Mouse (Mus musculus) limb, embryonic 15.5 days (tissue): ENCODE measurements around the gene Tmem14a. TPM values are rescaled to one million over a fixed set of nuclear protein-coding genes. Genes with fewer than 3 reads are reported as not detected.
"Not testable (repeated sequence)": the region's sequence is repeated elsewhere in the genome, so short reads cannot be mapped to it uniquely, and the experiment has no call there.

Experiments used
- ATAC-seq: fragments of 200-750 bp; cut with Nextera tagmentation; 2 replicates; pipeline ENCODE4 v1.8.0; 2017; ENCODE audit warnings: low read depth, moderate TSS enrichment; ENCODE audit not compliant: insufficient number of reproducible peaks, low FRiP score, low TSS enrichment
- H3K27ac ChIP-seq: fragments of 300-500 bp; sonication (generic); 2 replicates; pipeline ENCODE4 v1.5.1; 2015; ENCODE audit warnings: moderate library complexity, mild to moderate bottlenecking, inconsistent platforms
- H3K27me3 ChIP-seq: fragments of 300-500 bp; sonication (generic); 2 replicates; pipeline ENCODE4 v1.6.1; 2015; ENCODE audit warnings: inconsistent platforms
- H3K36me3 ChIP-seq: fragments of 300-500 bp; sonication (generic); 2 replicates; pipeline ENCODE4 v1.6.1; 2015; ENCODE audit warnings: inconsistent platforms
- H3K4me1 ChIP-seq: fragments of 300-500 bp; sonication (generic); 2 replicates; pipeline ENCODE4 v1.6.1; 2015; ENCODE audit warnings: inconsistent platforms
- H3K4me2 ChIP-seq: fragments of 300-500 bp; sonication (generic); 2 replicates; pipeline ENCODE4 v1.6.1; 2015; ENCODE audit warnings: mild to moderate bottlenecking, inconsistent platforms
- H3K4me3 ChIP-seq: fragments of 300-500 bp; sonication (generic); 2 replicates; pipeline ENCODE4 v1.5.1; 2015; ENCODE audit warnings: mild to moderate bottlenecking, inconsistent platforms
- H3K9ac ChIP-seq: fragments of 300-500 bp; sonication (generic); 2 replicates; pipeline ENCODE4 v1.6.1; 2015; ENCODE audit warnings: inconsistent platforms
- H3K9me3 ChIP-seq: fragments of 300-500 bp; sonication (generic); 2 replicates; pipeline ENCODE4 v1.6.1; 2016; ENCODE audit warnings: inconsistent platforms
- WGBS: fragments of 180-500 bp; shearing (Covaris S2); methylation state at CpG from one replicate; pipeline ENCODE4 v1.1.7; 2015; 5-methylcytosine and 5-hydroxymethylcytosine counted together
- polyA plus RNA-seq: library from polyadenylated mRNA; unstranded; fragments of >200 nt; fragmentation: Nextera tagmentation; extraction: Ambion mirVana; gene quantifications from 2 replicates; pipeline ENCODE4 v1.2.1, GENCODE M21; 2015

Tmem14a gene
- polyA plus RNA-seq, 1 experiment from 2014 or later = 11.6 TPM

- H3K9me3 ChIP-seq = no peaks in the 10 kb centered on the region
- ATAC-seq = no peak
- no peak overlapping the region for H3K9ac ChIP-seq
- 88% methylated on average over 7 of the region's 7 CpGs for WGBS
- no peak overlapping the region for H3K27ac ChIP-seq
- 0 out of 2 replicates have a peak, but pooled peaks cover 6% of the 10 kb centered on the region for H3K4me1 ChIP-seq
- no peak overlapping the region for H3K4me2 ChIP-seq
- H3K4me3 ChIP-seq = no peak overlapping the region
- H3K36me3 ChIP-seq = no peaks in the 10 kb centered on the region
- no peaks in the 10 kb centered on the region for H3K27me3 ChIP-seq
These were observed 37.4 kb downstream of the Tmem14a start for GRCm38 (mm10) chr1:21255625-21256345.

GRCm38 (mm10) chr1:21256391-21256790 is 38.0 kb downstream of the Tmem14a start:
- H3K9me3 ChIP-seq = no peaks in the 10 kb centered on the region
- H3K4me2 ChIP-seq = no peak overlapping the region
- no peaks in the 10 kb centered on the region for H3K36me3 ChIP-seq
- H3K9ac ChIP-seq = no peak overlapping the region
- H3K27me3 ChIP-seq = no peaks in the 10 kb centered on the region
- H3K4me1 ChIP-seq = 0 out of 2 replicates have a peak, but pooled peaks cover 6% of the 10 kb centered on the region
- no peak overlapping the region for H3K4me3 ChIP-seq
- no peak for ATAC-seq
- no peak overlapping the region for H3K27ac ChIP-seq
- WGBS = 48% methylated on average over 3 of the region's 3 CpGs

GRCm38 (mm10) chr1:21256871-21257270 is 38.5 kb downstream of the Tmem14a start:
- no peak overlapping the region for H3K4me2 ChIP-seq
- WGBS = 68% methylated on average over 5 of the region's 5 CpGs
- H3K36me3 ChIP-seq = no peaks in the 10 kb centered on the region

DNA sequence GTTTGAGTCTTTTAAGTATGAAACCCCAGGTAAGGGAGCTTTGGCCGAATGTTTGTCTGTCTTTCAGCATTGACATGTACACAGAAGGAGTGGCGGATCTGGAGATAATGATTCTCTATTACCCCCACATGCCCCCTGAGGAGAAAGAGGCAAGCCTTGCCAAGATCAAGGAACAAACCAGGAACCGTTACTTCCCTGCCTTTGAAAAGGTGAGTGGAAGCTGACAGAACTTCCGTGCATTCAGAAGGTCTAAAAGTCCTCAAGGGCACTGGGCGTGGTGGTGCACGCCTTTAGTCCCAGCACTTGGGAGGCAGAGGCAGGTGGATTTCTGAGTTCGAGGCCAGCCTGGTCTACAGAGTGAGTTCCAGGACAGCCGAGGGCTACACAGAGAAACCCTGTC is 41.6 kb downstream of the Tmem14a start:
- not testable (repeated sequence) for H3K9me3 ChIP-seq, H3K4me3 ChIP-seq, ATAC-seq, H3K36me3 ChIP-seq, H3K9ac ChIP-seq, H3K4me2 ChIP-seq, H3K4me1 ChIP-seq, H3K27me3 ChIP-seq, H3K27ac ChIP-seq
- WGBS = 79% methylated on average over 8 of the region's 8 CpGs

More at GRCm38 (mm10) chr1:21256871-21257270, 38.5 kb downstream of the Tmem14a start:
- H3K4me3 ChIP-seq = no peak overlapping the region
- no peak overlapping the region for H3K27ac ChIP-seq
- 0 out of 2 replicates have a peak, but pooled peaks cover 6% of the 10 kb centered on the region for H3K4me1 ChIP-seq
- H3K9me3 ChIP-seq = no peaks in the 10 kb centered on the region
- H3K27me3 ChIP-seq = no peaks in the 10 kb centered on the region
- no peak overlapping the region for H3K9ac ChIP-seq
- no peak for ATAC-seq

- no peak for ATAC-seq
- H3K9ac ChIP-seq = no peak overlapping the region
- no peaks in the 10 kb centered on the region for H3K9me3 ChIP-seq
- H3K36me3 ChIP-seq = no peaks in the 10 kb centered on the region
- no peak overlapping the region for H3K27ac ChIP-seq
- H3K4me3 ChIP-seq = no peak overlapping the region
- no peaks in the 10 kb centered on the region for H3K4me1 ChIP-seq
- H3K4me2 ChIP-seq = no peak overlapping the region
- WGBS = 92% methylated on average over 5 of the region's 5 CpGs
- no peaks in the 10 kb centered on the region for H3K27me3 ChIP-seq
These were observed 44.0 kb downstream of the Tmem14a start for GRCm38 (mm10) chr1:21262401-21262800.

GRCm38 (mm10) chr1:21263986-21264385 is 45.6 kb downstream of the Tmem14a start:
- H3K4me2 ChIP-seq = no peak overlapping the region
- no peak overlapping the region for H3K4me3 ChIP-seq
- no peak for ATAC-seq
- 80% methylated on average over 4 of the region's 4 CpGs for WGBS
- no peaks in the 10 kb centered on the region for H3K36me3 ChIP-seq
- no peaks in the 10 kb centered on the region for H3K27me3 ChIP-seq
- no peaks in the 10 kb centered on the region for H3K9me3 ChIP-seq
- no peak overlapping the region for H3K9ac ChIP-seq
- no peaks in the 10 kb centered on the region for H3K4me1 ChIP-seq
- no peak overlapping the region for H3K27ac ChIP-seq

DNA sequence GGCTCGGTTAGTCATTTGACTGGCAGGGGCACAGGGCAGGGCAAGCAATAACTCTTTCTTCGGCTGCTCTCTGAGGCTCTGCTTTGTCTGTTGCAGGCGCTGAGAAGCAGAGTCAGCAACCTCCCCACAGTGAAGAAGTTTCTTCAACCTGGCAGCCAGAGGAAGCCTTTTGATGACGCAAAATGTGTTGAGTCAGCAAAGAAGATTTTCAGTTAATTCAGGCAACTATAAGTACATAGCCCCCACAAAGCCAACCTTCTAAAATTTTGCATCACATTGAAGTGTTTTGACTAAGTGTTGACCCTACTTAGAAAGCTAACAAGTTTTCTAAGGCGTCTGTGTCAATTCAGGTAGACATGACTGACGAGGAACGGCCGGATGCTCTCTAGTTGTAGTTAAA is 46.4 kb downstream of the Tmem14a start:
- 79% methylated on average over 8 of the region's 8 CpGs for WGBS
- H3K4me1 ChIP-seq = no peaks in the 10 kb centered on the region
- H3K9me3 ChIP-seq = no peaks in the 10 kb centered on the region
- no peak overlapping the region for H3K4me3 ChIP-seq
- no peak overlapping the region for H3K4me2 ChIP-seq
- H3K9ac ChIP-seq = no peak overlapping the region
- no peak overlapping the region for H3K27ac ChIP-seq
- ATAC-seq = no peak
- H3K36me3 ChIP-seq = no peaks in the 10 kb centered on the region
- no peaks in the 10 kb centered on the region for H3K27me3 ChIP-seq

GRCm38 (mm10) chr1:21266766-21267165 is 48.4 kb downstream of the Tmem14a start:
- no peak overlapping the region for H3K9ac ChIP-seq
- no peak for ATAC-seq
- H3K27me3 ChIP-seq = no peaks in the 10 kb centered on the region
- H3K9me3 ChIP-seq = no peaks in the 10 kb centered on the region
- H3K4me3 ChIP-seq = no peak overlapping the region
- H3K4me2 ChIP-seq = no peak overlapping the region
- H3K4me1 ChIP-seq = peaks cover 3% of the 10 kb centered on the region; the same call in 1 of the 2 replicates
- H3K36me3 ChIP-seq = no peaks in the 10 kb centered on the region
- WGBS = 83% methylated on average over 1 of the region's 1 CpGs
- no peak overlapping the region for H3K27ac ChIP-seq

- ATAC-seq, H3K27me3 ChIP-seq, H3K4me2 ChIP-seq, H3K4me3 ChIP-seq, H3K4me1 ChIP-seq, H3K27ac ChIP-seq, H3K9me3 ChIP-seq, H3K36me3 ChIP-seq, H3K9ac ChIP-seq: not testable (repeated sequence)
- 82% methylated on average over 7 of the region's 7 CpGs for WGBS
These were observed 49.1 kb downstream of the Tmem14a start for GRCm38 (mm10) chr1:21267466-21267865.

DNA sequence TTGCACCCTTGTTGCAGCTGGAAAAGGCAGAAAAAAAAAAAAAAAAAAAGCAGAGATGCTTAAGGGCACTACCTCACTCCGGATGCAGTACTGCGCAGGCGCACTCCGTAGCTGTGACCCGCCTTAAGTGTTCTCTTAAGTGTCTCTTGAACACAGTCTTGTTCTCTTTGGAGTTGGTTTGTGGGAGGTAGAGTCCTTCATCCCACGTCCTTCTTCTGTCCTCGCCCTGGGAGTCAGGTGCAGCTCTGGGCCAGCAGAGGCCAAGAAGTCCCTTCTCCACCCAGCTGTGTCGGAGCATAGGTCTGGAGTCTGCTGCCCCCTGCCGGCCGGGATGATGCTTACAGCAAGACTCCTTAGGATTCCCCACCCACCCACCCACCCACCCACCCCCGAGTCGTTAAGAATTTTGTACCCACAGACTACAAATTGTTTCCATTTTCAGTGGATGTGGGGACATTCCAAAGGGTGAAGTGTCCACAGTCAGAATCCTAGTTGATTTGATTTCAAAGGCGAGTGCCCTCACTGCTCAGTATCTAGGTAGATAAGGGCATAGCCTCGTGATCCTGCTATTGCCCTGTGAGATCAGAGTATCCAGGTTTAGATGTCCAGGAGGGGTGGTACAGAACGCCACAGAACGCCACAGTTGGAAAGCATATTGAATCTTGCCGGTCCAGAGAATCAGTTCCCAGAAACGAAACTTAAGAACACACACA is 53.1 kb downstream of the Tmem14a start:
- Histone ChIP-seq H3K4me1 (peaks cover 8% of the 10 kb centered on the region), H3K4me3 (peak overlapping the region; percentile 34), H3K27ac (no peak overlapping the region), H3K9ac (0 out of 2 replicates have a peak overlapping the region, but pooled peaks have one; percentile 20), H3K36me3 (no peaks in the 10 kb centered on the region), H3K4me2 (peak overlapping the region; percentile 49), H3K9me3 (no peaks in the 10 kb centered on the region), H3K27me3 (no peaks in the 10 kb centered on the region)
- WGBS = 22% methylated on average over 18 of the region's 18 CpGs
- peak; percentile 62; the same call in 1 of the 2 replicates for ATAC-seq

- no peak for ATAC-seq
- peaks cover 8% of the 10 kb centered on the region for H3K4me1 ChIP-seq
- H3K4me3 ChIP-seq = peak overlapping the region; percentile 34
- 0 out of 2 replicates have a peak overlapping the region, but pooled peaks have one; percentile 20 for H3K9ac ChIP-seq
- no peaks in the 10 kb centered on the region for H3K27me3 ChIP-seq
- no peaks in the 10 kb centered on the region for H3K36me3 ChIP-seq
- no peak overlapping the region for H3K27ac ChIP-seq
- WGBS = 16% methylated on average over 14 of the region's 14 CpGs
- peak overlapping the region; percentile 49 for H3K4me2 ChIP-seq
- H3K9me3 ChIP-seq = no peaks in the 10 kb centered on the region
These were observed 53.7 kb downstream of the Tmem14a start for GRCm38 (mm10) chr1:21272056-21272431.

GRCm38 (mm10) chr1:21273091-21273490 is 54.7 kb downstream of the Tmem14a start:
- Histone ChIP-seq H3K27ac (no peak overlapping the region), H3K36me3 (no peaks in the 10 kb centered on the region), H3K4me2 (no peak overlapping the region), H3K4me3 (no peak overlapping the region), H3K9ac (no peak overlapping the region), H3K27me3 (no peaks in the 10 kb centered on the region), H3K4me1 (peaks cover 8% of the 10 kb centered on the region), H3K9me3 (no peaks in the 10 kb centered on the region)
- no peak for ATAC-seq
- WGBS = 93% methylated on average over 6 of the region's 6 CpGs
